Mouse (Mus musculus) brain, embryonic 18.5 days (tissue): ENCODE measurements around the gene Sept8.
"Not testable (repeated sequence)": the region's sequence is repeated elsewhere in the genome, so short reads cannot be mapped to it uniquely, and the experiment has no call there.

Experiments used
- DNase-seq: peaks from one replicate; pipeline ENCODE4 v3.0.0-alpha.2; 2012; ENCODE audit warnings: low read depth, low spot score

Sept8 gene

GRCm38 (mm10) chr11:53525461-53525860 is 6.4 kb downstream of the Sept8 start:
- no peak for DNase-seq

- DNase-seq = no peak
Observed at GRCm38 (mm10) chr11:53528397-53529252, 9.6 kb downstream of the Sept8 start.

- DNase-seq = no peak
Observed at GRCm38 (mm10) chr11:53529253-53529557, 10.1 kb downstream of the Sept8 start.

GRCm38 (mm10) chr11:53530001-53530400 is 10.9 kb downstream of the Sept8 start:
- no peak for DNase-seq

- no peak for DNase-seq
Observed at GRCm38 (mm10) chr11:53531578-53532230, 12.6 kb downstream of the Sept8 start.

- DNase-seq = no peak
Observed at GRCm38 (mm10) chr11:53532231-53532620, 13.2 kb downstream of the Sept8 start.

GRCm38 (mm10) chr11:53539002-53539491 is 20.0 kb downstream of the Sept8 start:
- DNase-seq = no peak

- DNase-seq = no peak
Observed at GRCm38 (mm10) chr11:53540394-53540793, 21.3 kb downstream of the Sept8 start.

GRCm38 (mm10) chr11:53541222-53541621 is 22.2 kb downstream of the Sept8 start:
- DNase-seq = no peak

GRCm38 (mm10) chr11:53543021-53543420 is 24.0 kb downstream of the Sept8 start:
- DNase-seq = no peak

- DNase-seq = no peak
Observed at GRCm38 (mm10) chr11:53546271-53546670, 27.2 kb downstream of the Sept8 start.

- DNase-seq = no peak
Observed at GRCm38 (mm10) chr11:53547566-53547965, 28.5 kb downstream of the Sept8 start.

- no peak for DNase-seq
Observed at GRCm38 (mm10) chr11:53548036-53548605, 29.1 kb downstream of the Sept8 start.

- no peak for DNase-seq
Observed at GRCm38 (mm10) chr11:53550714-53551113, 31.7 kb downstream of the Sept8 start.

- no peak for DNase-seq
Observed at GRCm38 (mm10) chr11:53551754-53552153, 32.7 kb downstream of the Sept8 start.

- DNase-seq = not testable (repeated sequence)
Observed at GRCm38 (mm10) chr11:53556529-53556928, 37.5 kb downstream of the Sept8 start.

- DNase-seq = not testable (repeated sequence)
Observed at GRCm38 (mm10) chr11:53557992-53558391, 38.9 kb downstream of the Sept8 start.

- not testable (repeated sequence) for DNase-seq
Observed at GRCm38 (mm10) chr11:53559980-53560379, 40.9 kb downstream of the Sept8 start.

GRCm38 (mm10) chr11:53561986-53562385 is 42.9 kb downstream of the Sept8 start:
- no peak for DNase-seq

- DNase-seq = no peak
Observed at GRCm38 (mm10) chr11:53566646-53567045, 47.6 kb downstream of the Sept8 start.

GRCm38 (mm10) chr11:53567224-53568014 is 48.4 kb downstream of the Sept8 start, which contains the start of gene Kif3a:
Gene Kif3a (plus strand): TSS chr11:53567379.
- DNase-seq = peak; percentile 85

GRCm38 (mm10) chr11:53580562-53580961 is 61.5 kb downstream of the Sept8 start:
- no peak for DNase-seq
